Mouse (Mus musculus) forebrain, embryonic 14.5 days (tissue): ENCODE data around the gene Dlec1. TPM values are rescaled to one million over a fixed set of nuclear protein-coding genes. Genes with fewer than 3 reads are reported as not detected.
A peak's percentile ranks its signal among the peaks of the same experiment; 100 is the strongest.

Experiments
- ATAC-seq: fragments of 200-750 bp; cut with Nextera tagmentation; 2 replicates; pipeline ENCODE4 v1.8.0; 2017; ENCODE audit warnings: mild to moderate bottlenecking, moderate library complexity
- DNase-seq: peaks from one replicate; pipeline ENCODE4 v3.0.0-alpha.2; 2015; ENCODE audit warnings: low spot score
- H3K27ac ChIP-seq: fragments of 300-500 bp; sonication (generic); 2 replicates; pipeline ENCODE4 v1.5.1; 2014; ENCODE audit warnings: low read depth, mild to moderate bottlenecking, control low read depth, low read length, moderate library complexity
- H3K27me3 ChIP-seq: fragments of 300-500 bp; sonication (generic); replicated peaks from 2 replicates; pipeline ENCODE4 v1.6.1; 2014; ENCODE audit warnings: low read length, control low read depth, mixed read lengths; ENCODE audit not compliant: control insufficient read depth, insufficient read depth
- H3K36me3 ChIP-seq: fragments of 300-500 bp; sonication (generic); 2 replicates; pipeline ENCODE4 v1.6.1; 2014; ENCODE audit warnings: low read length, control low read depth; ENCODE audit not compliant: control insufficient read depth, insufficient read depth
- H3K4me1 ChIP-seq: fragments of 300-500 bp; sonication (generic); 2 replicates; pipeline ENCODE4 v1.6.1; 2014; ENCODE audit warnings: antibody characterized with exemption, low read length, control low read depth; ENCODE audit not compliant: control insufficient read depth, insufficient read depth
- H3K4me2 ChIP-seq: fragments of 300-500 bp; sonication (generic); 2 replicates; pipeline ENCODE4 v1.6.1; 2014; ENCODE audit warnings: mild to moderate bottlenecking, control low read depth, low read length
- H3K4me3 ChIP-seq: fragments of 300-500 bp; sonication (generic); 2 replicates; pipeline ENCODE4 v1.5.1; 2014; ENCODE audit warnings: low read depth, low read length, control low read depth
- H3K9ac ChIP-seq: fragments of 300-500 bp; sonication (generic); 2 replicates; pipeline ENCODE4 v1.6.1; 2014; ENCODE audit warnings: mild to moderate bottlenecking, low read length, control low read depth, moderate library complexity
- H3K9me3 ChIP-seq: fragments of 300-500 bp; sonication (generic); replicated peaks from 2 replicates; pipeline ENCODE4 v1.6.1; 2016; ENCODE audit warnings: low read length, control low read depth, mixed read lengths; ENCODE audit not compliant: control insufficient read depth
- WGBS: fragments of 180-500 bp; shearing (Covaris S2); extraction: QIAGEN DNeasy Blood & Tissue Kit; methylation state at CpG from one replicate; pipeline ENCODE4 v1.1.7; 2014; 5-methylcytosine and 5-hydroxymethylcytosine counted together
- polyA plus RNA-seq: library from polyadenylated mRNA; unstranded; fragments of >200 nt; fragmentation: Nextera tagmentation; extraction: Ambion mirVana; gene quantifications from 2 replicates; pipeline ENCODE4 v1.2.1, GENCODE M21; 2014

Gene Dlec1
- polyA plus RNA-seq, 1 experiment from 2014 or later, result 0.33 TPM

GRCm38 (mm10) chr9:119160689-119161088 lies 58.4 kb downstream of the Dlec1 start:
- Histone ChIP-seq H3K4me3 (no peak overlapping the region), H3K9ac (no peak overlapping the region), H3K4me2 (no peak overlapping the region), H3K36me3 (no peaks in the 10 kb centered on the region), H3K27ac (no peak overlapping the region), H3K4me1 (no peaks in the 10 kb centered on the region), H3K9me3 (no peaks in the 10 kb centered on the region), H3K27me3 (no peaks in the 10 kb centered on the region)
- ATAC-seq, result no peak
- DNase-seq, result no peak
- 92% methylated on average over 3 of the region's 3 CpGs for WGBS

GRCm38 (mm10) chr9:119164743-119165142 lies 62.5 kb downstream of the Dlec1 start:
- Histone ChIP-seq H3K27me3 (no peaks in the 10 kb centered on the region), H3K4me1 (no peaks in the 10 kb centered on the region), H3K4me2 (no peak overlapping the region), H3K4me3 (no peak overlapping the region), H3K36me3 (no peaks in the 10 kb centered on the region), H3K9ac (no peak overlapping the region), H3K27ac (no peak overlapping the region), H3K9me3 (no peaks in the 10 kb centered on the region)
- ATAC-seq (no peak), DNase-seq (no peak)
- WGBS, result 88% methylated on average over 7 of the region's 7 CpGs

- H3K27ac ChIP-seq, result no peak overlapping the region
- 91% methylated on average over 6 of the region's 6 CpGs for WGBS
These were observed 63.3 kb downstream of the Dlec1 start for GRCm38 (mm10) chr9:119165548-119165947.

GRCm38 (mm10) chr9:119167608-119168007 lies 65.3 kb downstream of the Dlec1 start:
- no peak for ATAC-seq
- Histone ChIP-seq H3K36me3 (no peaks in the 10 kb centered on the region), H3K9me3 (no peaks in the 10 kb centered on the region), H3K9ac (no peak overlapping the region), H3K27me3 (no peaks in the 10 kb centered on the region), H3K4me3 (no peak overlapping the region), H3K4me2 (no peak overlapping the region), H3K4me1 (no peaks in the 10 kb centered on the region), H3K27ac (no peak overlapping the region)
- 94% methylated on average over 2 of the region's 2 CpGs for WGBS
- DNase-seq, result no peak

More at GRCm38 (mm10) chr9:119165548-119165947, 63.3 kb downstream of the Dlec1 start:
- H3K27me3 ChIP-seq, result no peaks in the 10 kb centered on the region
- no peaks in the 10 kb centered on the region for H3K36me3 ChIP-seq
- no peak overlapping the region for H3K4me2 ChIP-seq
- no peaks in the 10 kb centered on the region for H3K9me3 ChIP-seq
- no peaks in the 10 kb centered on the region for H3K4me1 ChIP-seq
- ATAC-seq (no peak), DNase-seq (no peak)
- no peak overlapping the region for H3K9ac ChIP-seq
- no peak overlapping the region for H3K4me3 ChIP-seq

GRCm38 (mm10) chr9:119179292-119179691 lies 77.0 kb downstream of the Dlec1 start:
- Histone ChIP-seq H3K36me3 (no peaks in the 10 kb centered on the region), H3K27me3 (no peaks in the 10 kb centered on the region), H3K4me3 (no peak overlapping the region), H3K4me2 (no peak overlapping the region), H3K9ac (no peak overlapping the region), H3K9me3 (no peaks in the 10 kb centered on the region), H3K4me1 (no peaks in the 10 kb centered on the region), H3K27ac (no peak overlapping the region)
- ATAC-seq, result no peak
- no peak for DNase-seq
- WGBS, result 95% methylated on average over 11 of the region's 11 CpGs

- DNase-seq (peak; percentile 57), ATAC-seq (no peak)
- WGBS, result 56% methylated on average over 3 of the region's 3 CpGs
- Histone ChIP-seq H3K4me1 (no peaks in the 10 kb centered on the region), H3K27me3 (no peaks in the 10 kb centered on the region), H3K4me3 (no peak overlapping the region), H3K9me3 (no peaks in the 10 kb centered on the region), H3K9ac (no peak overlapping the region), H3K27ac (no peak overlapping the region), H3K4me2 (no peak overlapping the region), H3K36me3 (no peaks in the 10 kb centered on the region)
These were observed 79.0 kb downstream of the Dlec1 start for GRCm38 (mm10) chr9:119181241-119181728.

GRCm38 (mm10) chr9:119192202-119192990 lies 90.1 kb downstream of the Dlec1 start:
- no peaks in the 10 kb centered on the region for H3K27me3 ChIP-seq
- ATAC-seq (no peak), DNase-seq (peak; percentile 23)
- H3K9me3 ChIP-seq, result no peaks in the 10 kb centered on the region
- H3K36me3 ChIP-seq, result no peaks in the 10 kb centered on the region
- H3K9ac ChIP-seq, result no peak overlapping the region
- WGBS, result 30% methylated on average over 11 of the region's 11 CpGs
- H3K27ac ChIP-seq, result no peak overlapping the region
- H3K4me1 ChIP-seq, result no peaks in the 10 kb centered on the region
- no peak overlapping the region for H3K4me3 ChIP-seq
- H3K4me2 ChIP-seq, result no peak overlapping the region

Other genes starting within 250 kb of the Dlec1 start
- 5.7 and 6.4 TPM in 2 replicates for gene Ctdspl, start 176.0 kb upstream of the Dlec1 start, polyA plus RNA-seq
- 3.8 and 4.0 TPM in 2 replicates for gene Vill, start 49.7 kb upstream of the Dlec1 start, polyA plus RNA-seq
- gene Plcd1, start 9.0 kb upstream of the Dlec1 start, polyA plus RNA-seq, result 10.5 and 12.1 TPM in 2 replicates
- gene Acaa1b, start 54.6 kb downstream of the Dlec1 start, polyA plus RNA-seq, result 1.3 TPM in 2 replicates
- not detected in 2 replicates for gene Gm47289, start 56.7 kb downstream of the Dlec1 start, polyA plus RNA-seq
- gene Slc22a13, start 106.6 kb downstream of the Dlec1 start, polyA plus RNA-seq, result not detected in 2 replicates
- gene Oxsr1, start 219.9 kb downstream of the Dlec1 start, polyA plus RNA-seq, result 13.5 and 14.9 TPM in 2 replicates
- gene Acaa1a, start 237.2 kb downstream of the Dlec1 start, polyA plus RNA-seq, result 92.0 and 95.0 TPM in 2 replicates
- gene Myd88, start 238.9 kb downstream of the Dlec1 start, polyA plus RNA-seq, result 5.7 and 5.8 TPM in 2 replicates